ENCODE assay signal across 8 mouse cellular contexts in genomic region chr16:33892539-33892938, GRCm38 (mm10).
DNase-seq lines count a peak whose midpoint lies in the region.

No protein-coding gene starts in this region.

- intact Hi-C loops in heart, postnatal 25 days (cut with DNase I), result loop anchor here (1.0 kb wide), 1 partner anchor 49 kb away; no protein-coding TSS in a partner anchor

- peak; percentile 97 for DNase-seq in heart, adult 11 months
- no peak for DNase-seq in heart, postnatal 25 days (ENCODE audit: low spot score)
- DNase-seq in fibroblast of lung, adult 2 months (ENCODE audit: low read depth), result peak; percentile 64
- DNase-seq in kidney, adult 9 months, result peak; percentile 93
- DNase-seq in lung, postnatal 36 days, result peak; percentile 72
- DNase-seq in natural killer cell, adult 2 months (ENCODE audit: low spot score in 2 of 2), result no peak
- DNase-seq in gastrocnemius, postnatal 10 days, result no peak
- DNase-seq in gastrocnemius, postnatal 25 days, result no peak

Comparison
In these comparisons a context has a peak if more than half of its experiments do, and no peak if none do; other contexts are left out.
1. DNase-seq: peak in heart, adult 11 months (single experiment), fibroblast of lung, adult 2 months (single experiment), kidney, adult 9 months (single experiment) and lung, postnatal 36 days (single experiment); none in heart, postnatal 25 days (single experiment), natural killer cell, adult 2 months (0 of 2), gastrocnemius, postnatal 10 days (single experiment) and gastrocnemius, postnatal 25 days (single experiment).